Mouse (Mus musculus) liver, postnatal 0 days (tissue): ENCODE measurements at regions not wholly inside any gene's neighbourhood (a gene's known extent, or its start where the extent isn't known, plus 50 kb on each side); places are given as distances from the start of the nearest gene placed in this dataset.

ENCODE experiments used
- CTCF ChIP-seq: sonication (generic); IDR thresholded peaks from 2 replicates; pipeline ENCODE4 v1.5.1; 2016; ENCODE audit warnings: antibody characterized with exemption, low read depth
- EP300 ChIP-seq: IDR thresholded peaks from 2 replicates; pipeline ENCODE4 v1.6.1; 2016; ENCODE audit warnings: antibody characterized with exemption, low read depth, mild to moderate bottlenecking

DNA sequence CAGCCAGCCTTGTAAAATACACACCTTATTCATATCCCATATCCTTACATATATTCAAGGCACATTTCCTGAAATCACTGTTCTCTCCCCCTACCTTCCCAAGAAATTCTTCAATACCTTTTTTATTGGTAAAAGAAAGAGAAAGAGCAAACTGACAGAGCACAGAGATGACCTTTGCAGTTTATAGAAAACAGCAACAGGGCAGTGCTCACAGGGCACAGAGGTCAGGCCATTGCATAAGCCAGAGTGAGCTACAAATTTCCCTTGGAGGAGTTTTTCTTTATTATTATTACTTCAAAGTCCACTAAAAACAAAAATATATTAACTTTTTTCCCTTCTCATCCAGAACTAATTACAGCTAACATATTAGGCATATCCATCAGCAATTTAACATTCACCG, 182.5 kb downstream of the Spata18 start:
- no peak for TF ChIP-seq EP300
- no peak for TF ChIP-seq CTCF
